Mouse (Mus musculus): ENCODE measurements around the gene Zfp940. TPM values are rescaled to one million over a fixed set of nuclear protein-coding genes. Genes with fewer than 3 reads are reported as not detected.

Gene Zfp940
- total and polyA plus RNA-seq, 3 experiments, result 10.9 to 16.5 (median 13.3) TPM

DNA sequence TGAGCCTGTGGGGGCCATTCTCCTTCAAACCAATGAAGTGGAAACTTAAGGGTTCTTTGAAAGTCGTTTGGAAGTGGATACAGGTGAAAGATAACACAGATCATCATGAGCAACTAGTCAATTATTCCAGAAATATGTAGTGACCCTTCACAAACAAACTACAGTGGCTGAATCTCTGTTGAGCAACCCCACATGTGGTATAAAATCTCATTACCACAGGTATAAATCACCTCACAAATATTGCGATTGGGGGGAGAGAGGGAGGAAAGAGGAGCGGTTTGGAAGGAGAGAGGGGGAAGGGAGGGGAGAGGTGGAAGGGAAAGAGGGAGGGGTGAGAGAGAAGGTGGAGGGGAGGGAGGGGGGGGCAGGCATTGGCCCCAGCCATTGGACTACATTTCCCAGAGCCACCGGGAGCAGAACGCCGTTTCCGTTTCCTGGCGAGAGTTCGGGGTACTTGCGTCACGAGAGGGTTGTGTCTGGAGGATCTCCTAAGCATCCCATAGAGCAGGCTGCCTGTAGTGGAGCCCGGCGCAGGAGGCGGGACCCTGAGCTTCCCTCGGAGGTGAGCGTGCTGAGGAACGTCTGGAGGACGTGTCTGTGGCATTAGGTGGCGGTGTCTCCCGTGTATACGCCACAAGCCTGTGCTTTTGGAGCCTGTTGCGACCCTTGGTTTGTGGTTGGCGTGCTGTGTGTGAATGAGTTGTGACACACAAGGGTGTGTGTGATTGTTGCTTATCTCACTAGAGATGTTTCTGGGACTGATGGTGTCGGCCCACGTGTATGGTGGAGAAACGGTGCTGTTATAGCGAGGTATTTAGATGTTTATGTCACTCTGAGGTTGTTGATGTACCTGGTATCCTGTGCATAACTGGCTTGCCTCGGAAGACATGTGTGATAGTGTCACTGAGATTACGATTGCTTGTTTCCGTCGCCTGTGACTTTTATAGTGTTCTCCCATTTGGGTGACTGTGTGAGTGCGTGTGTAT, 6.4 kb upstream of the Zfp940 start, which contains the start of gene Zfp420:
Gene Zfp420 (plus strand): TSS at position 448 of the 986 bp plus-strand sequence.
- H3K4me1 ChIP-seq (ENCODE audit: control insufficient read depth in 1 of 2, insufficient read depth in 2 of 2), result peaks cover 0 to 16% of the 10 kb centered on the region in 2 experiments; a peak in 2 of 4 replicates
- peak within 1 kb of the TSS; percentile 66 to 93 (median 78) for H3K4me3 ChIP-seq (replicated peaks in 1 of 3; ENCODE audit: low read depth in 2 of 3, low read length in 2 of 3, poor library complexity in 1 of 3)
- no peaks in the 10 kb centered on the region for H3K27me3 ChIP-seq (replicated peaks)
- dilution Hi-C loops (cut with MboI; ENCODE audit: extremely low pct_ligation_motif_present, extremely low pct_unique_long_range_greater_than_20kb, low sequenced_read_pairs) (no loop called here), in situ Hi-C loops (cut with MboI; ENCODE audit: low pct_ligation_motif_present, low pct_unique_long_range_greater_than_20kb, low sequenced_read_pairs) (no loop called here)
- peak within 1 kb of the TSS; percentile 43 for H3K9ac ChIP-seq (ENCODE audit: insufficient read depth, low read depth)
- DNase-seq (ENCODE audit: extremely low read depth), result peak; percentile 93
- H3K9me3 ChIP-seq (replicated peaks; ENCODE audit: low read length), result peaks cover 5% of the 10 kb centered on the region
- peak within 1 kb of the TSS; percentile 65 for H3K4me2 ChIP-seq (ENCODE audit: insufficient read depth, low read depth, poor library complexity, severe bottlenecking)
- 0 out of 2 replicates have a peak within 1 kb of the TSS, but pooled peaks have one; percentile 1 for H3K27ac ChIP-seq (ENCODE audit: insufficient read depth, low read depth)
- H3K79me2 ChIP-seq (replicated peaks; ENCODE audit: control insufficient read depth, extremely low read depth, insufficient read depth, poor library complexity, severe bottlenecking), result no peaks in the 10 kb centered on the region
- peaks cover 2 to 14% of the 10 kb centered on the region in 2 experiments for H3K36me3 ChIP-seq (replicated peaks in 1 of 2; ENCODE audit: control insufficient read depth in 1 of 2, insufficient read depth in 1 of 2, low read length in 1 of 2)
- TF ChIP-seq USF2 (conservative IDR thresholded peaks at IDR 0.05; ENCODE audit: low read depth, low read length), result no peak
- peak; percentile 40; the same call in 1 of the 2 replicates for TF ChIP-seq BHLHE40 (IDR thresholded peaks at IDR 0.05; ENCODE audit: low read depth, low read length)
- TF ChIP-seq MAZ (IDR thresholded peaks at IDR 0.05; ENCODE audit: low read depth, low read length), result no peak; the same call in none of the 2 replicates
- TF ChIP-seq MAFK (IDR thresholded peaks at IDR 0.05; ENCODE audit: insufficient replicate concordance, low read length), result no peak
- peak; percentile 63; the same call in 1 of the 2 replicates for TF ChIP-seq ZMIZ1 (IDR thresholded peaks at IDR 0.05; ENCODE audit: low read depth, low read length)
- TF ChIP-seq ETS1 (conservative IDR thresholded peaks at IDR 0.05; ENCODE audit: low read depth, low read length), result 0 out of 2 replicates have a peak, but pooled peaks have one; percentile 5
- no peak for TF ChIP-seq ZKSCAN1 (IDR thresholded peaks at IDR 0.05; ENCODE audit: borderline replicate concordance, low read depth, low read length)
- TF ChIP-seq SIN3A (IDR thresholded peaks at IDR 0.05; ENCODE audit: low read length), result peak; percentile 71
- peak; percentile 55; the same call in 1 of the 2 replicates for TF ChIP-seq NRF1 (IDR thresholded peaks at IDR 0.05; ENCODE audit: low read depth, low read length)
- peak; percentile 46; the same call in 1 of the 2 replicates for TF ChIP-seq GABPA (IDR thresholded peaks at IDR 0.05; ENCODE audit: insufficient replicate concordance, low read depth, low read length)
- TF ChIP-seq UBTF (IDR thresholded peaks at IDR 0.05; ENCODE audit: low read depth, low read length), result no peak
- TF ChIP-seq PAX5 (IDR thresholded peaks at IDR 0.05; ENCODE audit: low read length), result no peak
- TF ChIP-seq SMC3 (IDR thresholded peaks at IDR 0.05; ENCODE audit: low read depth, low read length), result peak; percentile 8; the same call in 1 of the 2 replicates
- TF ChIP-seq MAX (IDR thresholded peaks at IDR 0.05; ENCODE audit: low read length), result peak; percentile 51; the same call in 1 of the 2 replicates
- peak; percentile 76 for TF ChIP-seq MYC (IDR thresholded peaks at IDR 0.05; ENCODE audit: low read depth, low read length)
- TF ChIP-seq CHD1 (IDR thresholded peaks at IDR 0.05; ENCODE audit: low read depth, low read length), result no peak
- peak in 1 of 2 experiments; percentile 41; a peak in 2 of 4 replicates for TF ChIP-seq CTCF (conservative IDR thresholded peaks at IDR 0.05 in 1 of 2, IDR thresholded peaks at IDR 0.05 in 1 of 2; ENCODE audit: low read depth in 2 of 2, low read length in 2 of 2)
- peak; percentile 99 for TF ChIP-seq HCFC1 (IDR thresholded peaks at IDR 0.05; ENCODE audit: low read depth, low read length)
- TF ChIP-seq EP300 (IDR thresholded peaks at IDR 0.05; ENCODE audit: low read length), result no peak
- no peak for TF ChIP-seq POLR2AphosphoS2 (IDR thresholded peaks at IDR 0.05; ENCODE audit: low read depth, low read length)
- TF ChIP-seq POLR2A (IDR thresholded peaks at IDR 0.05; ENCODE audit: low read depth, low read length), result peak; percentile 74
- no peak for TF ChIP-seq USF1 (IDR thresholded peaks at IDR 0.05; ENCODE audit: low read depth, low read length)
- peak; percentile 64; the same call in 1 of the 2 replicates for TF ChIP-seq TCF12 (IDR thresholded peaks at IDR 0.05; ENCODE audit: low read depth, low read length)
- peak; percentile 68; the same call in 1 of the 2 replicates for TF ChIP-seq NELFE (IDR thresholded peaks at IDR 0.05; ENCODE audit: low read depth, low read length)
- no peak for TF ChIP-seq JUN (IDR thresholded peaks at IDR 0.05; ENCODE audit: insufficient read depth, low read depth, low read length)
- TF ChIP-seq IRF4 (IDR thresholded peaks at IDR 0.05; ENCODE audit: low read depth, low read length), result no peak
- no peak for TF ChIP-seq E2F4 (IDR thresholded peaks at IDR 0.05; ENCODE audit: insufficient replicate concordance, low read depth, low read length)
- peak; percentile 93; the same call in 1 of the 2 replicates for TF ChIP-seq KAT2A (IDR thresholded peaks at IDR 0.05; ENCODE audit: insufficient replicate concordance, low read length)
- TF ChIP-seq MXI1 (IDR thresholded peaks at IDR 0.05; ENCODE audit: low read depth, low read length), result peak; percentile 80
- no peak for TF ChIP-seq ZNF384 (IDR thresholded peaks at IDR 0.05; ENCODE audit: low read depth, low read length)
- TF ChIP-seq RCOR1 (conservative IDR thresholded peaks at IDR 0.05; ENCODE audit: low read depth, low read length), result no peak
- TF ChIP-seq TBP (conservative IDR thresholded peaks at IDR 0.05; ENCODE audit: low read depth, low read length), result 0 out of 2 replicates have a peak, but pooled peaks have one; percentile 48
- TF ChIP-seq JUND (conservative IDR thresholded peaks at IDR 0.05; ENCODE audit: low read depth, low read length), result no peak
- TF ChIP-seq MEF2A (IDR thresholded peaks at IDR 0.05; ENCODE audit: borderline replicate concordance, low read depth, low read length), result no peak
- TF ChIP-seq ZC3H11A (IDR thresholded peaks at IDR 0.05; ENCODE audit: low read depth, low read length), result no peak
- peak; percentile 70; the same call in 1 of the 2 replicates for TF ChIP-seq CHD2 (IDR thresholded peaks at IDR 0.05; ENCODE audit: low read length)
- peak; percentile 36 for TF ChIP-seq RAD21 (IDR thresholded peaks at IDR 0.05; ENCODE audit: low read depth, low read length)
